Mouse (Mus musculus) kidney, postnatal 0 days (tissue): ENCODE results near the gene Serinc3. TPM values are rescaled to one million over a fixed set of nuclear protein-coding genes. Genes with fewer than 3 reads are reported as not detected.

ENCODE experiments used
- ATAC-seq: fragments of 200-750 bp; cut with Nextera tagmentation; replicated peaks from 2 replicates; pipeline ENCODE4 v1.8.0; 2017; ENCODE audit warnings: low read depth, moderate number of reproducible peaks, moderate TSS enrichment, moderate library complexity; ENCODE audit not compliant: low FRiP score
- DNase-seq: peaks from one replicate; pipeline ENCODE4 v3.0.0-alpha.2; 2016; ENCODE audit warnings: low spot score
- H3K27ac ChIP-seq: fragments of 300-500 bp; sonication (generic); 2 replicates; pipeline ENCODE4 v1.5.1; 2014; ENCODE audit warnings: mild to moderate bottlenecking
- H3K27me3 ChIP-seq: fragments of 300-500 bp; sonication (generic); 2 replicates; pipeline ENCODE4 v1.6.1; 2014; ENCODE audit warnings: low read length, mixed read lengths; ENCODE audit not compliant: insufficient read depth
- H3K36me3 ChIP-seq: fragments of 300-500 bp; sonication (generic); 2 replicates; pipeline ENCODE4 v1.6.1; 2014; ENCODE audit warnings: low read length, mixed read lengths; ENCODE audit not compliant: insufficient read depth
- H3K4me1 ChIP-seq: fragments of 300-500 bp; sonication (generic); replicated peaks from 2 replicates; pipeline ENCODE4 v1.6.1; 2014; ENCODE audit warnings: antibody characterized with exemption, low read length, mixed read lengths; ENCODE audit not compliant: insufficient read depth
- H3K4me2 ChIP-seq: fragments of 300-500 bp; sonication (generic); 2 replicates; pipeline ENCODE4 v1.6.1; 2014; ENCODE audit warnings: mild to moderate bottlenecking, low read length, moderate library complexity, mixed read lengths
- H3K4me3 ChIP-seq: fragments of 300-500 bp; sonication (generic); replicated peaks from 2 replicates; pipeline ENCODE4 v1.5.1; 2014; ENCODE audit warnings: low read depth, low read length
- H3K9ac ChIP-seq: fragments of 300-500 bp; sonication (generic); 2 replicates; pipeline ENCODE4 v1.6.1; 2014; ENCODE audit warnings: low read depth, low read length
- H3K9me3 ChIP-seq: fragments of 300-500 bp; sonication (generic); replicated peaks from 2 replicates; pipeline ENCODE4 v1.6.1; 2016; ENCODE audit warnings: low read length, inconsistent platforms, mixed read lengths
- CTCF ChIP-seq: IDR thresholded peaks from 2 replicates; pipeline ENCODE4 v1.5.1; 2016; ENCODE audit warnings: antibody characterized with exemption, low read depth, mild to moderate bottlenecking, moderate library complexity
- WGBS: fragments of 180-500 bp; shearing (Covaris S2); extraction: QIAGEN DNeasy Blood & Tissue Kit; methylation state at CpG from one replicate; pipeline ENCODE4 v1.1.7; 2014; 5-methylcytosine and 5-hydroxymethylcytosine counted together
- polyA plus RNA-seq: library from polyadenylated mRNA; unstranded; fragments of >200 nt; fragmentation: Nextera tagmentation; extraction: Ambion mirVana; gene quantifications from 2 replicates; pipeline ENCODE4 v1.2.1, GENCODE M21; 2015

Serinc3 gene
- polyA plus RNA-seq, 1 experiment from 2014 or later, result 72.5 TPM

DNA sequence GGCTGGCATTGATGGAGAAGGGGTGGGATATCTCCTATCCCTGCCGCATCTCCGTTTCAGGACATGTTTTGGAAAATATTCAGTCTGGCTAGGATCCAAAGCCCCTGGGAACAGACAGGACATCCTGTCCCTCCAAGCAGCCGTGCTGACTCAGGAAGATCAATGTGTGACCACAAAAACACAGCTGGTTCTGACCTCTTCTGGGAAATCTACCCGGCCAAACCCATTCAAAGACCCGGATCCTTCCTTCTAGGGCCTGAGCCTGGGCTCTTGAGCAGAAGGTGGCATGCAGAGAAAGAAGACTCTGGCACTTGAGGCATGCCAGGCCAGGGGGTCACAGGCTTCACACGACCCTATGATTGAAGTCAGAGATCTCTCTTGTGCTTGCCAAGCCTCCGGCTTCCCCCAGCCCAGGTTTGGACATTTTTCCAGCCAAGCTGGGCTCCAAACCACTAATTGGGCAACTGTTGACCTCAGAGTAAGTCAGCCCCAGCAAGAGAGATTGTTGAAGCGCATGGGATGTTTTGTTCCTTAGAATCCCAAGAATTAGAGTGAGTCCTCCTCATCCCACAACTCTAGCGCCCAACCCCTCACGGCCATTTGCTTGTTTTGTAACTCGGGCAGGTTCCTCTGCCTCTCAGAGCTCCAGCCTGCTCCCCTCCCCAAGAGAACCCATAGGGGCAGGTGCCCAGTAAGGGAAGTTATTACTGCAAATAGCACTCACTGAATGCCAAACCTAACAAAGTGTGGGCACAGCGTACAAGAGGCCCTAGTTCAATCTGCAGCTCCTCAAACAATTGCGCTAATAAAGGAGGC, 48.7 kb downstream of the Serinc3 start:
- WGBS, result 55% methylated on average over 13 of the region's 13 CpGs
- H3K4me3 ChIP-seq, result no peak overlapping the region
- DNase-seq (peak; percentile 73), ATAC-seq (no peak)
- H3K27ac ChIP-seq, result peak overlapping the region; percentile 42
- H3K4me2 ChIP-seq, result no peak overlapping the region
- H3K4me1 ChIP-seq, result peaks cover 7% of the 10 kb centered on the region
- no peaks in the 10 kb centered on the region for H3K9me3 ChIP-seq
- TF ChIP-seq CTCF, result no peak
- H3K9ac ChIP-seq, result no peak overlapping the region
- no peaks in the 10 kb centered on the region for H3K27me3 ChIP-seq
- no peaks in the 10 kb centered on the region for H3K36me3 ChIP-seq

DNA sequence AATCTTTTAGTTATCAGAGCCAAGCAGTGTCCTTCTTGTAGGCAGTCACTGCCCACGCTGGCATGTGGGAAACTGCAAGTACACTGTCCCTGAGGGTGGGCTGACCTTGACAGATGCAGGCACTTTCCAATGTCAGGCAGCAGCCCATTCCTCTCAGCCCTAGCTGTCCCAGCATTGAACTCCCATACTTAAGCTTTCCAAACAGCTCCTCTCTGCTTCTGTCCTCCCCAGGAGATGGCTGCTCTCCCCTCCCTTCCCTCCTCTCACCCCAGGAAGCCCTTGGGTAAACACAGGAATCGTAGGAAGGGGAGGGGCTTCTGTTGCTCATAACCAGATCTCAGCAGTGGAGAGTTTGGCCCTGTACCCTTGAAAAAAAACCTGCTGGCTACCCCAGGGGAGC, 49.8 kb downstream of the Serinc3 start:
- Histone ChIP-seq H3K27ac (peak overlapping the region; percentile 80), H3K27me3 (no peaks in the 10 kb centered on the region), H3K4me2 (no peak overlapping the region), H3K4me1 (peaks cover 7% of the 10 kb centered on the region), H3K9me3 (no peaks in the 10 kb centered on the region), H3K4me3 (no peak overlapping the region), H3K36me3 (no peaks in the 10 kb centered on the region), H3K9ac (no peak overlapping the region)
- DNase-seq (peak; percentile 54), ATAC-seq (peak; percentile 15; the same call in 1 of the 2 replicates)
- 10% methylated on average over 2 of the region's 2 CpGs for WGBS
- TF ChIP-seq CTCF, result no peak

DNA sequence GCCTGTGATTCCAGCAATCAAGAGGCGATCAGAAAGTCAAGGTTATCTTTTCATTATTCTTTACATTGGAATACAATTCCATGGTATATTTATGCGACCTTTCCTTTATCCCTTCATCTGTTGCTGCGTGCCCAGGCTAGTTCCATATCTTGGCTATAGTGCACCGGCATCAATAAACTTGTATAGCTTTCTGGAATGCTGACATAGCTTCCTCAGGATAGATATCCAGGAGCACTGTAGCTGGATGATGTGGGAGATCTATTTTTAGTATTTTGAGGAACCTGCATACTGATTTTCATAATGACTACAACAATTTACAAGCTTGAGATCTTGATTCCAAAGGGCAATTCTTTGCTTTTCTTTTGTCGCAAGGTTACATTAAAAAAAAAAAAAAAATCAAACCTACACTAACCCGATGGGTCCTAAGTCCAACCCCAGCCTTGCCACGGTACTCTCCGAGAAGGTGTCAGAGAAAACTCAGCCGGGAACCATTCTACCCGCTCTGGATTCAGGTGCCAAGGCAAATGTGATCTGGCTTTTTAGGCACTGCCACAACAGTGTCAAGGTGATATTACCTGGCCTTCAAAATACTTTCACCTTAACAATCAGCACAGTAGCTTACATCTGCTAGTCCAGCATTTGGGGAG, 51.2 kb downstream of the Serinc3 start:
- Histone ChIP-seq H3K4me2 (no peak overlapping the region), H3K36me3 (no peaks in the 10 kb centered on the region), H3K9me3 (no peaks in the 10 kb centered on the region), H3K27me3 (no peaks in the 10 kb centered on the region), H3K27ac (no peak overlapping the region), H3K4me1 (peaks cover 7% of the 10 kb centered on the region), H3K4me3 (no peak overlapping the region), H3K9ac (no peak overlapping the region)
- ATAC-seq (no peak), DNase-seq (no peak)
- 83% methylated on average over 10 of the region's 10 CpGs for WGBS
- TF ChIP-seq CTCF, result no peak

DNA sequence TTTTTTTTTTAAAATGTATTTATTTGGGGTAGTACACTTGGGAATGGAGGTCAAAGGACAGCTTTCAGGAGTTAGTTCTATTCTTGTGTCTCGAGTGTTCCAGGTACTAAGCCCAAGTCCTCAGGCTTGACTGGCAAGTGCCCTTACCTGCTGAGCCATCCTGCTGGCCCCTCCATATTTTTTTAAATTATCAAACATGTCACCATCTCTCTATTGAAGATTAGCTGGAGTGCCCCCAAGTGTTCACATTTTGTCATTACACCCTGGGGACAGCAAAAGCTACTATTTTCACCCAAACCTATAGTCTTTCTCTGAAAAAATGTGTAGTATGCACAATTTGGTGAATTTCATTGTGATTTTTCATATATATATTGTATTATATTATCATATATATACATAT, 52.8 kb downstream of the Serinc3 start:
- Histone ChIP-seq H3K9me3 (no peaks in the 10 kb centered on the region), H3K36me3 (no peaks in the 10 kb centered on the region), H3K4me2 (no peak overlapping the region), H3K4me1 (peaks cover 7% of the 10 kb centered on the region), H3K27me3 (no peaks in the 10 kb centered on the region), H3K4me3 (no peak overlapping the region), H3K27ac (no peak overlapping the region), H3K9ac (no peak overlapping the region)
- ATAC-seq (no peak), DNase-seq (peak; percentile 26)
- WGBS, result 82% methylated on average over 1 of the region's 1 CpGs
- TF ChIP-seq CTCF, result peak; percentile 59

DNA sequence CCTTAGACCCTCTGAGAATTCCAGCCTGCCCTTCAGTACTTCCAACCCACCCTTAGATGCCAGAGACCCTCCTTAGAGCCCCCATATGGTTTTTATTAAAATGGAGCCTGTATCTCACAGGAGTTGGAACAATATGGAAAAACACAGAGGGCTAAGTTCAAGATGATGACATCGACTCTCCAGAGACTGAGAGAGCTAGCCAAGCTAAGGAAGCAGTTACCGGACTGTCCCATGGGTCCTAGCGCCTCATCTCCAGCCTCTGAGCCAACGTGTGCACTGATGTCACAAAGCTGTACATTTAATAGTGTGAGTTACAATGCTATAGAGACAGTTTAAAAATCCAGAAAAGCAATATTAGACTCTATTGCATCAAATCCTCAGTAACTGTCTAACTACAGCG, 53.9 kb downstream of the Serinc3 start:
- DNase-seq, result no peak

DNA sequence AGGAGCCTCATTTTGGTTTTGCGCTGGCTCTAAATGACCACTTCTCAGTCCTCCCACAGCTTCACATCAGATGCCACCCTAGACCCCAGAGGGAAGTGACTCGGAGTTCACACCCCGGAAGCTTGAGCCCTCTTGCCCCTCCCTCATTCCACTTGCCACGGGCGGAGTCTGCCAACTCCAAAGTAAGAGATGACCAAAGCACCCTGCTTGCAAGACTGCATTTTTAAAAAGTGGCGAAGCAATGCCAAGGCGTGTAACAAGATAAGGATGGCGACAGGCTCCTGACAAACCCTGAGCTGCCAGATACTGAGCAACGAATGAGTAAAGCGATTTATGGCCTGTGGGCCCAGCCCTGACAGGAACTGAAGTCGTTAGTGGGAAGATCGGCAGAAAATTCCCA, 54.7 kb downstream of the Serinc3 start:
- H3K27ac ChIP-seq, result no peak overlapping the region
- 48% methylated on average over 12 of the region's 12 CpGs for WGBS
- H3K9ac ChIP-seq, result no peak overlapping the region
- H3K36me3 ChIP-seq, result no peaks in the 10 kb centered on the region
- no peaks in the 10 kb centered on the region for H3K27me3 ChIP-seq
- no peaks in the 10 kb centered on the region for H3K9me3 ChIP-seq
- no peak overlapping the region for H3K4me3 ChIP-seq
- H3K4me2 ChIP-seq, result no peak overlapping the region
- TF ChIP-seq CTCF, result no peak
- peaks cover 4% of the 10 kb centered on the region for H3K4me1 ChIP-seq
- DNase-seq (no peak), ATAC-seq (no peak)

More for the DNA sequence above, 53.9 kb downstream of the Serinc3 start:
- Histone ChIP-seq H3K27me3 (no peaks in the 10 kb centered on the region), H3K4me3 (no peak overlapping the region), H3K9me3 (no peaks in the 10 kb centered on the region), H3K9ac (no peak overlapping the region), H3K4me1 (peaks cover 7% of the 10 kb centered on the region), H3K27ac (no peak overlapping the region), H3K4me2 (no peak overlapping the region), H3K36me3 (no peaks in the 10 kb centered on the region)
- 68% methylated on average over 5 of the region's 5 CpGs for whole genome bisulfite sequencing
- ATAC-seq, result no peak
- no peak for TF ChIP-seq CTCF
